Mouse (Mus musculus) limb, embryonic 10.5 days (tissue): ENCODE measurements at regions not wholly inside any gene's neighbourhood (a gene's known extent, or its start where the extent isn't known, plus 50 kb on each side); places are given as distances from the start of the nearest gene placed in this dataset.
A peak's percentile ranks its signal among the peaks of the same experiment; 100 is the strongest.
"Not testable (repeated sequence)": the region's sequence is repeated elsewhere in the genome, so short reads cannot be mapped to it uniquely, and the experiment has no call there.

Experiments used
- DNase-seq: peaks from one replicate; pipeline ENCODE4 v3.0.0-alpha.2; 2017; ENCODE audit warnings: low spot score
- H3K27ac ChIP-seq: fragments of 300-500 bp; sonication (generic); 2 replicates; pipeline ENCODE4 v1.5.1; 2016; ENCODE audit warnings: mild to moderate bottlenecking
- H3K27me3 ChIP-seq: fragments of 300-500 bp; sonication (generic); 2 replicates; pipeline ENCODE4 v1.6.1; 2016; ENCODE audit warnings: low read depth, mild to moderate bottlenecking; ENCODE audit not compliant: poor library complexity, severe bottlenecking
- H3K36me3 ChIP-seq: fragments of 300-500 bp; sonication (generic); 2 replicates; pipeline ENCODE4 v1.6.1; 2016; ENCODE audit warnings: mild to moderate bottlenecking, moderate library complexity
- H3K4me1 ChIP-seq: fragments of 300-500 bp; sonication (generic); 2 replicates; pipeline ENCODE4 v1.6.1; 2016
- H3K4me3 ChIP-seq: fragments of 300-500 bp; sonication (generic); 2 replicates; pipeline ENCODE4 v1.5.1; 2016; ENCODE audit warnings: mild to moderate bottlenecking, moderate library complexity
- H3K9me3 ChIP-seq: fragments of 300-500 bp; sonication (generic); replicated peaks from 2 replicates; pipeline ENCODE4 v1.6.1; 2016; ENCODE audit warnings: mild to moderate bottlenecking
- WGBS: fragments of 180-500 bp; shearing (Covaris S2); methylation state at CpG from one replicate; pipeline ENCODE4 v1.1.7; 2016; 5-methylcytosine and 5-hydroxymethylcytosine counted together

DNA sequence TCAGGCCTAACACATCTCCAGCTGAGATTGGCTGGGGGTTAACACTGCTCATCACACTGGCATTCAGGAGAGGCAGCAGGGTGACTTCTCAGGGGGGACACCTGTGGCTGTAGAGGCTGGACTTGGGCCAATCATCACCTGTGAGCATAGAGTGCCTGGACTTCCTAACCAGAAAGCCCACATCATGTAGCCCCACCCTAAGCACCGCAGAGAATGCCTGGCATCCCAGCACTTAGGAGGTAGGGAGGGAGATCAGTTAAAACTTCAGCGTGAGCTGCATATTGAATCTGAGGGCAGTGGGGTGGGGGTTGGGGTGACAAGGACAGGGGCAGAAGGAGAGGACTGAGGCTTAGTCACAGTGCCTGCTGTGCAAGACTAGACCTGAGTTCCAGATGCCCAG, 208.7 kb upstream of the Arid2 start:
- no peaks in the 10 kb centered on the region for H3K36me3 ChIP-seq
- 0 out of 2 replicates have a peak, but pooled peaks cover 4% of the 10 kb centered on the region for H3K27me3 ChIP-seq
- H3K27ac ChIP-seq = no peak overlapping the region
- no peak overlapping the region for H3K4me3 ChIP-seq
- H3K4me1 ChIP-seq = peaks cover 37% of the 10 kb centered on the region
- WGBS = 45% methylated on average over 2 of the region's 2 CpGs
- no peaks in the 10 kb centered on the region for H3K9me3 ChIP-seq
- DNase-seq = no peak

DNA sequence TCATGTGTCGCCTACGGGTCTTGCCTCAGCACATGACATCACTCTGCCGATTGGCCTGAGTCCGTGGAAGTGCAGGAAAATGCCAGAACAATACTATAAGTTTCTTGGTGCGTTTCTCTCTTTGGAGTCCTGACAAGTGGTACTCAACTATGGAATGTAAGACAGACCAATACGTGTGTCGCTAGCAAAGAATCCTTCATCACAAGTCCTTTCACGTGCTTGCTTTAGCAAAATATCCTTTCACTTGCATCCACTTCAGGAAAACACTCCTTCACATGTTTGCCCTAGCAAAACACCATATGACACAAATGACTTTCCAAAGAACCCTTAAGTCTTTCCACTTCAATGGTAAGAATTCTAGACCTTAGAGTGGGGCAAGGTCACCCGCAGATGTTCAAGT, 197.6 kb upstream of the Arid2 start:
- Histone ChIP-seq H3K4me1 (peaks cover 5% of the 10 kb centered on the region; the same call in 1 of the 2 replicates), H3K27me3 (no peaks in the 10 kb centered on the region), H3K9me3 (no peaks in the 10 kb centered on the region), H3K36me3 (no peaks in the 10 kb centered on the region), H3K27ac (no peak overlapping the region), H3K4me3 (no peak overlapping the region)
- 96% methylated on average over 9 of the region's 9 CpGs for WGBS
- no peak for DNase-seq

DNA sequence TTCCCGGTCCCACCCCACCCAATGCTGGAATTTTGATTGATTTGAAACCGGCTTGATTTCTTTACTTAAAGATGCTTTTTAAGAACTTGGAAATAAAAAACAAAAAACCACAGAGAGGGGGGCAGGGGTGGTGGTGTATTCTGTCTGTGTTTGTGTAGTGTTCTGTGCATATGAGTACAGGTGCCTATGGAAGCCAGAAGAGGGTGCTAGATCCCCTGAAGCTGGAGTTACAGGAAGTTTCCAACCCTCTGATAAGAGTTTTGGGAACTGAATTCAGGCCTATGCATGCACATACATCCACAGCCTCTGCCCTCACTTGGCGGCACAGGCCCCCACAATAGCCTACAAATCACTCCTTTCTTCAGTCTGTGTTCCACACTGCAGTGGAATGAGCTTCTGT, 190.9 kb upstream of the Arid2 start:
- H3K36me3 ChIP-seq = no peaks in the 10 kb centered on the region
- H3K4me1 ChIP-seq = peaks cover 15% of the 10 kb centered on the region

DNA sequence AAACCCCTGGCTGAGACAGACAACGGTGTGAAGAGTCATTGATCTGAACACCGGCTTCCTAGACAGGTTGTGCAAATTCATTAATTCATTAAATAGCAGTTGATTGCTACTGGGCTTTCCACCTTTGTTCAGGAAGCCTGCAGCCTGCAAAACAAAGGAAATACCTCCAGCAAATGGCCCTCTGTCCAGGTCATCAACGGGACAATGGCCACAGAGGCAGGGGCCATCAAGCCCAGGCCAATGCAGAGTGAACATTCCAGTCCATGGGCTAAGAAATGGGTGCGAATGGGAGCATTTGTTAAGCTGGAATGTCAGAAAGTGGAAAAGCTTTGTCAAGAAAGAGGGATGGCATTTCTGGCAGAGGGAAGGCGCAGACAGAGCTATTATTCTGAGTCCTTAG, 188.5 kb upstream of the Arid2 start:
- WGBS = 75% methylated on average over 5 of the region's 5 CpGs
- peaks cover 12% of the 10 kb centered on the region for H3K4me1 ChIP-seq
- DNase-seq = no peak

More for the DNA sequence above, 190.9 kb upstream of the Arid2 start:
- Histone ChIP-seq H3K27ac (no peak overlapping the region), H3K27me3 (no peaks in the 10 kb centered on the region), H3K4me3 (no peak overlapping the region), H3K9me3 (no peaks in the 10 kb centered on the region)
- 89% methylated on average over 3 of the region's 3 CpGs for WGBS
- no peak for DNase-seq

DNA sequence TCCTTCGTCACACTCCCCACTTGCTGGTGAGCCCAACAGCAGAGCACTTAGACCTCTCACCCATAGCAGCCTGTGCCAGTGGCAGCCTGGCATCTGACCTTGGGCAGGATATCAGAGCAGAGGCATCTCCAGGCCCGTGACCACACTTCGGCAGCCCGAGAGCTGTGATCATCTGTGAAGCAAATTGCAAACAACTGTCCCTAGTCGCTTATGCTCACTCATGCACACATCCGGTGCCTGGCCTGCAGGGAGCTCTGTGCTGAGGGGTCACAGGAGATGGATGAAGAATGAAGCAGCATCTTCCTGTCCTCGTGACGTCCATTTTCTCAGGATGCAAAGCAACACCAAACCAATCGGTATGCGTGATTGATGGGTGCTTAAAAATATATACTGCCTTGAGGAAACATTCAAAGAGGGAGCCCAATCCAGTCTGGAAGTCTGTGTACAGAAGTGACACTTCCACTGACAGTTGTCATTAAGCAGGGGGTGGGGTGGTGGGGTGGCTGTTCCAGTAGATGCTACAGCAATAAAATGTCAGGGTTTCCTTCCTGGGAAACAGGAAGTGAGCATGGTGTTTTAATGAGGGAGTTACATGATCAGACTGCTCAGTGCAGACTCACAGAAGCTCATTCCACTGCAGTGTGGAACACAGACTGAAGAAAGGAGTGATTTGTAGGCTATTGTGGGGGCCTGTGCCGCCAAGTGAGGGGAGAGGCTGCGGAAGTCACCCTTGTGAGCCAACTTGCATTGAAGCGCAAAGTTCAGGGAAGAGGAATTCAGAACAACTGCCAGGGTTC, 187.3 kb upstream of the Arid2 start:
- DNase-seq, H3K27ac ChIP-seq, H3K27me3 ChIP-seq, H3K9me3 ChIP-seq, H3K4me3 ChIP-seq, H3K36me3 ChIP-seq: not testable (repeated sequence)
- peaks cover 14% of the 10 kb centered on the region for H3K4me1 ChIP-seq
- WGBS = 71% methylated on average over 12 of the region's 13 CpGs

More for the DNA sequence above, 188.5 kb upstream of the Arid2 start:
- Histone ChIP-seq H3K9me3 (no peaks in the 10 kb centered on the region), H3K27me3 (no peaks in the 10 kb centered on the region), H3K4me3 (no peak overlapping the region), H3K27ac (no peak overlapping the region), H3K36me3 (no peaks in the 10 kb centered on the region)

DNA sequence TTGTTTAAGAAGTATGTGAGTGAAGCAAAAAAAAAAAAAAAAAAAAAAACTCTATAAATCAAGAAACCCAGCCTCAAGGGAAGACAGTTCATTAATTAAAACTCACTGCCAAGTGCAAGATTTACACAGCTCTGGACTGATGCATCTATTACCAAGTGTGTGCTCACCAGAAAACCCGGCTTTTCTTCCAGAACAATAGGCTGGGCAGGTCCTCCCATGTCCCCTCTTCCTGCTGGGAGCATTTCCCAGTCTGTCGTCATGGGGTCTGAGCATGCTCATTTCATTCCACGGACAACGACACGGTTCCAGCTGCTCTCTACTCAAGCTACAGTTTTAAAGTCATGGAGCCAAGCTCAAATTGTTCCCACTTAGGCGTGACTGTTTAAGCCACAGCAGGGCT, 183.6 kb upstream of the Arid2 start:
- Histone ChIP-seq H3K27me3 (no peaks in the 10 kb centered on the region), H3K9me3 (no peaks in the 10 kb centered on the region), H3K36me3 (no peaks in the 10 kb centered on the region), H3K27ac (no peak overlapping the region), H3K4me3 (no peak overlapping the region), H3K4me1 (peaks cover 14% of the 10 kb centered on the region)
- 67% methylated on average over 6 of the region's 6 CpGs for WGBS
- no peak for DNase-seq

DNA sequence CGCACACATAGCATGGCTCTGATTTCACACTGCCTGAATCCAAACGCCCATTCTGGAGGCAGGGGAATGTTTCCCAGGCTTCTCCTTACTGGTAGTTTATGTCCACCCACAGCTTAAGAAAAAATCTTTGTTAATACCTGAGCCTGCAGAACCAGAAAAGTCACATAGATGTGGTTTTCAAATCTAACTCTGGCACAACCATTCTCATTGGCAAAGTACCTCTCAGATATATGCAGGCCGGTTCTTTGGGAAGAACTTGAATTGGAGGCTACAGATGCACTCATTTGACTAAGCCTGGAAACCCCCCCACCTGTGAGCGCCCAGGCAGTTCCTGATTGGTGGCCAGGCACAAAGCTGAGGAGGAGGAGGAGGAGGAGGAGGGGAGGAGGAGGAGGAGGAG, 179.8 kb upstream of the Arid2 start:
- Histone ChIP-seq H3K9me3 (no peaks in the 10 kb centered on the region), H3K27me3 (no peaks in the 10 kb centered on the region), H3K27ac (no peak overlapping the region), H3K4me3 (no peak overlapping the region), H3K36me3 (no peaks in the 10 kb centered on the region), H3K4me1 (peaks cover 4% of the 10 kb centered on the region; the same call in 1 of the 2 replicates)
- WGBS = 58% methylated on average over 4 of the region's 4 CpGs
- no peak for DNase-seq

DNA sequence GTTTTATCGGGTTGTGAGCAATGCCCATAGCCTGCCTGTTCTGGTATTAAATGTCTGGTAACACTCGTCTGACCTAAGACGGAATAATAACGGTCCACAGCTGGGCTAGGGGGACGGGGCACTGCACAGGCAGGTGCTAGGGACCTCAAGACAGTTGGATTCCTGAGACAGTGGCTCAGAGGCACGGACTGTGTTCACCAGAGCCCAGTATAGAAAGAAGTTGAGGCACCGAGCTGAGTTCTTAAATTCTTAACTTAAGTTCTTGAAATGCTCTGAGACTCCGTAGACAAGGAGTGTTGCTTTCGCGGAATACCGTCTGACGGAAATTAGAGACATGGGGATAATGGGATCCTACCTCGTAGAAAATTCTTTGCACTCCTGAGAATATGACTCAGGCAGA, 174.2 kb upstream of the Arid2 start:
- H3K9me3 ChIP-seq = no peaks in the 10 kb centered on the region
- no peak overlapping the region for H3K27ac ChIP-seq
- H3K27me3 ChIP-seq = peaks cover 18% of the 10 kb centered on the region
- whole genome bisulfite sequencing = 92% methylated on average over 13 of the region's 13 CpGs
- no peak overlapping the region for H3K4me3 ChIP-seq
- H3K36me3 ChIP-seq = no peaks in the 10 kb centered on the region
- peaks cover 13% of the 10 kb centered on the region; the same call in 1 of the 2 replicates for H3K4me1 ChIP-seq
- no peak for DNase-seq

DNA sequence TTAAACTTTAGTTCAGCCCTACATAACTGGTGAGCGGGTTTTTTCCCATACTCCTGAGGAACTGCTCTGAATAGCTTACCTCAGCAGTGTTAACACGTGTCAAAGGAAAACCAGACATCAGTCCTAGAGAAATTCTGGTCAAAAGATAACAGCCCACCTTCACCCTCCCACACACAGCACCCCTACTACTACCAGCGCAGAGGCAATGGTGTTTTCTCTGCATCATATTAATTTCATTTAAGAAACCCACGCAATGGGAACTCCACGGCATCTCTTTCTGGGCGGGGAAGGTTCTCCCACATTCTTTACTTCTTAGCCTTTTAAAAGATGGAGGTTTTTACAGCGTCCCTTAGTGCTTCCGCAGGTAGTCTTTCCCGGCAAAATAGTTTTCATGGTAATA, 172.7 kb upstream of the Arid2 start:
- WGBS = 75% methylated on average over 9 of the region's 9 CpGs

DNA sequence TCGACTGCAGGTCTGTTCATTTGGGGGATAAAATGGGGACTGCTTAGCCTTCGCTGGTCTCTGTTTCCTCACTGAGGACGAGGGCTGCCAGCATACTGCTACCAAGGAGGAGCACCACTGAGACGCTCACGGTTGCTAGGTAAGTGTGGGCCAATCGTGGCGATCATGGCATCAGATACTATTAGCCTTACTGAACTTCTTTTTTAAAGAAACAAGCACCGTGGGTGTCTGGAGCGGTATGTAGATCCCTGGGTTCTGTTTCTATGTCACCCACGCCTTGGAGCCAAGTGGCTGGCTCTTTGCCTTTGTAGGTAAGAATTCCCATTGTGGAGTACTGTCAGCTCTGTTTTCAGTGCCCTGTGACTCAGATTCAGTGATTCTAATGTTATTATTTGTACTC, 172.1 kb upstream of the Arid2 start:
- H3K36me3 ChIP-seq = no peaks in the 10 kb centered on the region
- H3K4me3 ChIP-seq = no peak overlapping the region
- H3K27ac ChIP-seq = no peak overlapping the region
- WGBS = 43% methylated on average over 10 of the region's 10 CpGs
- no peaks in the 10 kb centered on the region for H3K9me3 ChIP-seq
- peaks cover 13% of the 10 kb centered on the region; the same call in 1 of the 2 replicates for H3K4me1 ChIP-seq
- H3K27me3 ChIP-seq = peaks cover 18% of the 10 kb centered on the region
- no peak for DNase-seq

More for the DNA sequence above, 172.7 kb upstream of the Arid2 start:
- Histone ChIP-seq H3K27ac (no peak overlapping the region), H3K9me3 (no peaks in the 10 kb centered on the region), H3K4me1 (peaks cover 13% of the 10 kb centered on the region; the same call in 1 of the 2 replicates), H3K36me3 (no peaks in the 10 kb centered on the region), H3K27me3 (peaks cover 18% of the 10 kb centered on the region), H3K4me3 (no peak overlapping the region)
- DNase-seq = no peak

DNA sequence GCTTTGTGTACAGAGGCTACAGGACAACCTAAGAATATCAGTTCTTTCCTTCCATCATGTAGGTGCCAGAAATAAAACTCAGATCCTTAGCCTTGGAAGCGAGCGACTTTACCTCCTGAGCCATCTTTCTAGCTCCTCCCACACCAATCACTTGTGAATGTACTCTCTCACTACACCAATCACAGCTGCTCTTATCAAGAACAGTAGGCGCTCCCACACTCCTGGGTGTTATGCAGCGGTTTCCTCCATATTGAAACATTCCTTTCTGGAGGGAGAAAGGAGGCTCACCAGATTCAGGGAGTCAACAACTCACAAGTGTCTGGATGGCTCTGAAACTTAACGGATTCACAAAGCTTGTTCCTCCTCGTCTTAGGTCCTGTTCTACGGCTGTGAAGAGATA, 168.1 kb upstream of the Arid2 start:
- Histone ChIP-seq H3K27me3 (peaks cover 12% of the 10 kb centered on the region), H3K27ac (no peak overlapping the region), H3K36me3 (no peaks in the 10 kb centered on the region), H3K4me1 (peaks cover 7% of the 10 kb centered on the region; the same call in 1 of the 2 replicates), H3K9me3 (no peaks in the 10 kb centered on the region), H3K4me3 (no peak overlapping the region)
- WGBS = 92% methylated on average over 7 of the region's 7 CpGs
- no peak for DNase-seq

DNA sequence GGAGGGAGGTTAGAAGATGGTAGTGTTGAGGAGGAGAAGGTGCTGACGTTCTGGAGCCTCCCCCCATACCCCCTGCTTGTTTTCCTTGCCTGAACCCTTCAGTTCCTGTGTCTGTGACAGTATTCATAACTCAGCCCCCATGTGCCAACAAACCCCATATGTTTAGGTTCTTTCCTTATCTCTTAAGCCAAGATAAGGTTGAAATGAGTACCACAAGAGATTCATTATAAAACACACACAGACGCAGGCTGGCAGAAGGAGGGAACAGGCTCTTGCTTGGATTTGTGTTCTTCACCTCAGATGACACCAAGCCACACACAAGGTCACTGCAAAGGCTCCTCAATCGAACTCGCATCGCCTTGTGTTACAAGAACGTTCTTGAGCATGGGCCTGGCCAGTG, 162.9 kb upstream of the Arid2 start:
- H3K9me3 ChIP-seq = no peaks in the 10 kb centered on the region
- H3K27me3 ChIP-seq = no peaks in the 10 kb centered on the region
- H3K27ac ChIP-seq = no peak overlapping the region
- 84% methylated on average over 6 of the region's 6 CpGs for WGBS
- no peak overlapping the region for H3K4me3 ChIP-seq
- DNase-seq = no peak
- H3K4me1 ChIP-seq = no peaks in the 10 kb centered on the region
- H3K36me3 ChIP-seq = no peaks in the 10 kb centered on the region

DNA sequence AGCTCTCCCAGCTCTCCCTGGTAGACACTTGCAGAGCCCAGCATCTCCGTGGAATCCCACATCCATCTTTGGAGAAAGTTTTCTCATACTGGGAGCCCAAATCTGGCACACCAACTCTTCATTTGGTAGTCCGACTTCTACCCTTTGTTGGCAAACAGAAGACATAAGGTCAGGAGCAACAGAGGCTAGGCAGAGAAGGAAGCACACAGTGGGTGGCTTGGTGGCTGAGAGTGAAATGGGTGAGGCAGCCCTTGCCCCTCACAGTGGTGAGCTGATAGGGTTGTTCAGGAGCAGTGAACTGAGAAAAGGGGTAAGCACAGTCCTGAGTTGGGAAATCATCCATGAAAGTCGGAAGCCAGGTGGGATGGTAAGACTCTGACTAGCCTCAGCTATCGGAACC, 157.6 kb upstream of the Arid2 start:
- 96% methylated on average over 4 of the region's 4 CpGs for WGBS
- no peak overlapping the region for H3K27ac ChIP-seq
- H3K27me3 ChIP-seq = no peaks in the 10 kb centered on the region
- peak; percentile 23 for DNase-seq
- H3K4me1 ChIP-seq = peaks cover 17% of the 10 kb centered on the region
- H3K4me3 ChIP-seq = no peak overlapping the region
- no peaks in the 10 kb centered on the region for H3K36me3 ChIP-seq
- H3K9me3 ChIP-seq = no peaks in the 10 kb centered on the region

DNA sequence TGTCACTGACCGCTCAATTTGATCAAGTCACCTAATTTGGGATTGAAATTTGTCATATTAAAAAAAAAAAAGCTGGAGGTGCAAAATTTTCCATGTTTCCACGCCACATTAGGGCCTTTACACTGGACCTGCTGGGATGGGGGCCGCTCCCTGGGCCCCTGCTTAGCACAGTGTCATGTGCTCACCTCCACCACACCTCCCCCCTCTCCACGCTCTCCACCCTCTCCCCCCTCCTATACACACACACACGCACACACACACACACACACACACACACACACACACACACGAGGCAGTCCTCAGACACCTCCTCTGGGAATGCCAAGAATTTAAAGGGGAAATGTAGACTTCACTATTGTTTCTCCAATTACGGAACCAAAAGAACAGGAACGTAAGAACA, 156.8 kb upstream of the Arid2 start:
- no peak for DNase-seq
- Histone ChIP-seq H3K4me1 (peaks cover 25% of the 10 kb centered on the region), H3K27ac (no peak overlapping the region), H3K27me3 (no peaks in the 10 kb centered on the region), H3K36me3 (no peaks in the 10 kb centered on the region), H3K9me3 (no peaks in the 10 kb centered on the region), H3K4me3 (no peak overlapping the region)
- 78% methylated on average over 8 of the region's 8 CpGs for WGBS
